Mouse (Mus musculus): ENCODE data around the gene Utrn. TPM values are rescaled to one million over a fixed set of nuclear protein-coding genes. Genes with fewer than 3 reads are reported as not detected.

Gene Utrn
- total RNA-seq, 1 experiment from 2014 or later, result 46.5 TPM

- no peak for ATAC-seq (replicated peaks; ENCODE audit: low read depth, poor library complexity, severe bottlenecking)
Observed at GRCm38 (mm10) chr10:12743717-12744116, 125.4 kb downstream of the Utrn start.

GRCm38 (mm10) chr10:12739302-12739987 lies 129.7 kb downstream of the Utrn start:
- no peak for ATAC-seq (replicated peaks; ENCODE audit: low read depth, poor library complexity, severe bottlenecking)

GRCm38 (mm10) chr10:12737926-12738325 lies 131.2 kb downstream of the Utrn start:
- no peak for ATAC-seq (replicated peaks; ENCODE audit: low read depth, poor library complexity, severe bottlenecking)

GRCm38 (mm10) chr10:12736861-12737835 lies 132.0 kb downstream of the Utrn start:
- no peak for ATAC-seq (replicated peaks; ENCODE audit: low read depth, poor library complexity, severe bottlenecking)

GRCm38 (mm10) chr10:12735695-12736094 lies 133.5 kb downstream of the Utrn start:
- ATAC-seq (replicated peaks; ENCODE audit: low read depth, poor library complexity, severe bottlenecking), result peak; percentile 32; the same call in 1 of the 2 replicates

- ATAC-seq (replicated peaks; ENCODE audit: low read depth, poor library complexity, severe bottlenecking), result no peak
Observed at GRCm38 (mm10) chr10:12731459-12731858, 137.7 kb downstream of the Utrn start.

GRCm38 (mm10) chr10:12729635-12730034 lies 139.5 kb downstream of the Utrn start:
- no peak for ATAC-seq (replicated peaks; ENCODE audit: low read depth, poor library complexity, severe bottlenecking)

GRCm38 (mm10) chr10:12729033-12729432 lies 140.1 kb downstream of the Utrn start:
- peak; percentile 92 for ATAC-seq (replicated peaks; ENCODE audit: low read depth, poor library complexity, severe bottlenecking)

GRCm38 (mm10) chr10:12727881-12728280 lies 141.3 kb downstream of the Utrn start:
- ATAC-seq (replicated peaks; ENCODE audit: low read depth, poor library complexity, severe bottlenecking), result no peak

GRCm38 (mm10) chr10:12726041-12726608 lies 143.0 kb downstream of the Utrn start:
- no peak for ATAC-seq (replicated peaks; ENCODE audit: low read depth, poor library complexity, severe bottlenecking)

- no peak for ATAC-seq (replicated peaks; ENCODE audit: low read depth, poor library complexity, severe bottlenecking)
Observed at GRCm38 (mm10) chr10:12724247-12725001, 144.7 kb downstream of the Utrn start.

- ATAC-seq (replicated peaks; ENCODE audit: low read depth, poor library complexity, severe bottlenecking), result 0 out of 2 replicates have a peak, but pooled peaks have one; percentile 29
Observed at GRCm38 (mm10) chr10:12723269-12723668, 145.9 kb downstream of the Utrn start.

GRCm38 (mm10) chr10:12722111-12722510 lies 147.1 kb downstream of the Utrn start:
- no peak for ATAC-seq (replicated peaks; ENCODE audit: low read depth, poor library complexity, severe bottlenecking)

- ATAC-seq (replicated peaks; ENCODE audit: low read depth, poor library complexity, severe bottlenecking), result no peak
Observed at GRCm38 (mm10) chr10:12718386-12718785, 150.8 kb downstream of the Utrn start.

GRCm38 (mm10) chr10:12717381-12717780 lies 151.8 kb downstream of the Utrn start:
- no peak for ATAC-seq (replicated peaks; ENCODE audit: low read depth, poor library complexity, severe bottlenecking)

GRCm38 (mm10) chr10:12716657-12717327 lies 152.4 kb downstream of the Utrn start:
- ATAC-seq (replicated peaks; ENCODE audit: low read depth, poor library complexity, severe bottlenecking), result no peak

GRCm38 (mm10) chr10:12713236-12713855 lies 155.8 kb downstream of the Utrn start:
- ATAC-seq (replicated peaks; ENCODE audit: low read depth, poor library complexity, severe bottlenecking), result no peak

GRCm38 (mm10) chr10:12711332-12711831 lies 157.8 kb downstream of the Utrn start:
- no peak for ATAC-seq (replicated peaks; ENCODE audit: low read depth, poor library complexity, severe bottlenecking)

GRCm38 (mm10) chr10:12706516-12706915 lies 162.6 kb downstream of the Utrn start:
- no peak for ATAC-seq (replicated peaks; ENCODE audit: low read depth, poor library complexity, severe bottlenecking)
